Mouse (Mus musculus): Measurements from ENCODE around the gene Guca1b. TPM values are rescaled to one million over a fixed set of nuclear protein-coding genes. Genes with fewer than 3 reads are reported as not detected.
"Not testable (repeated sequence)": the region's sequence is repeated elsewhere in the genome, so short reads cannot be mapped to it uniquely, and the experiment has no call there.

Gene Guca1b
- polyA plus RNA-seq, 1 experiment from 2014 or later: 0.30 TPM

- H3K4me1 ChIP-seq (ENCODE audit: control insufficient read depth, insufficient read depth, low read length): no peaks in the 10 kb centered on the region; the same call in none of the 2 replicates
- H3K27me3 ChIP-seq (ENCODE audit: control insufficient read depth, insufficient read depth, low read length): 0 out of 2 replicates have a peak, but pooled peaks cover 11% of the 10 kb centered on the region
- no peak for DNase-seq
- H3K9me3 ChIP-seq (ENCODE audit: control insufficient read depth, low read length): no peaks in the 10 kb centered on the region
- H3K4me3 ChIP-seq (replicated peaks; ENCODE audit: low read depth, low read length): no peak overlapping the region
- H3K36me3 ChIP-seq (ENCODE audit: control insufficient read depth, insufficient read depth, low read length): no peaks in the 10 kb centered on the region
- WGBS: 87% methylated on average over 8 of the region's 8 CpGs
- no peak overlapping the region for H3K4me2 ChIP-seq (ENCODE audit: low read length)
- H3K9ac ChIP-seq (replicated peaks; ENCODE audit: low read length): no peak overlapping the region
- ATAC-seq (ENCODE audit: low FRiP score, low TSS enrichment): no peak
- no peak overlapping the region for H3K27ac ChIP-seq (replicated peaks; ENCODE audit: low read depth, low read length)
These were observed 13.9 kb downstream of the Guca1b start for GRCm38 (mm10) chr17:47399091-47399490.

- no peak within 1 kb of the TSS for H3K4me3 ChIP-seq (replicated peaks; ENCODE audit: low read depth, low read length)
- ATAC-seq (ENCODE audit: low FRiP score, low TSS enrichment): no peak
These were observed 15.3 kb downstream of the Guca1b start, which contains the start of gene Guca1a for GRCm38 (mm10) chr17:47400451-47400850. Gene Guca1a, minus strand, starts transcription at chr17:47400584.

GRCm38 (mm10) chr17:47407717-47408557 is 22.7 kb downstream of the Guca1b start:
- H3K27me3 ChIP-seq (ENCODE audit: control insufficient read depth, insufficient read depth, low read length): peaks cover 29% of the 10 kb centered on the region
- no peak overlapping the region for H3K4me3 ChIP-seq (replicated peaks; ENCODE audit: low read depth, low read length)
- WGBS: 70% methylated on average over 10 of the region's 10 CpGs
- H3K27ac ChIP-seq (replicated peaks; ENCODE audit: low read depth, low read length): no peak overlapping the region
- DNase-seq (no peak), ATAC-seq (ENCODE audit: low FRiP score, low TSS enrichment) (no peak)
- H3K4me2 ChIP-seq (ENCODE audit: low read length): no peak overlapping the region
- no peak overlapping the region for H3K9ac ChIP-seq (replicated peaks; ENCODE audit: low read length)
- no peaks in the 10 kb centered on the region for H3K9me3 ChIP-seq (ENCODE audit: control insufficient read depth, low read length)
- no peaks in the 10 kb centered on the region for H3K36me3 ChIP-seq (ENCODE audit: control insufficient read depth, insufficient read depth, low read length)
- no peaks in the 10 kb centered on the region for H3K4me1 ChIP-seq (ENCODE audit: control insufficient read depth, insufficient read depth, low read length)

More at GRCm38 (mm10) chr17:47400451-47400850, 15.3 kb downstream of the Guca1b start, which contains the start of gene Guca1a:
- no peaks in the 10 kb centered on the region for H3K36me3 ChIP-seq (ENCODE audit: control insufficient read depth, insufficient read depth, low read length)
- no peak within 1 kb of the TSS for H3K9ac ChIP-seq (replicated peaks; ENCODE audit: low read length)
- H3K27me3 ChIP-seq (ENCODE audit: control insufficient read depth, insufficient read depth, low read length): 0 out of 2 replicates have a peak, but pooled peaks cover 3% of the 10 kb centered on the region
- 4% methylated on average over 10 of the region's 10 CpGs for WGBS
- no peaks in the 10 kb centered on the region for H3K9me3 ChIP-seq (ENCODE audit: control insufficient read depth, low read length)
- no peak within 1 kb of the TSS for H3K27ac ChIP-seq (replicated peaks; ENCODE audit: low read depth, low read length)
- no peak within 1 kb of the TSS for H3K4me2 ChIP-seq (ENCODE audit: low read length)
- no peak for DNase-seq
- H3K4me1 ChIP-seq (ENCODE audit: control insufficient read depth, insufficient read depth, low read length): no peaks in the 10 kb centered on the region; the same call in 1 of the 2 replicates

GRCm38 (mm10) chr17:47408558-47408898 is 23.3 kb downstream of the Guca1b start:
- no peaks in the 10 kb centered on the region for H3K9me3 ChIP-seq (ENCODE audit: control insufficient read depth, low read length)
- H3K4me3 ChIP-seq (replicated peaks; ENCODE audit: low read depth, low read length): no peak overlapping the region
- no peak overlapping the region for H3K4me2 ChIP-seq (ENCODE audit: low read length)
- H3K27me3 ChIP-seq (ENCODE audit: control insufficient read depth, insufficient read depth, low read length): peaks cover 29% of the 10 kb centered on the region
- 21% methylated on average over 8 of the region's 8 CpGs for WGBS
- no peaks in the 10 kb centered on the region for H3K4me1 ChIP-seq (ENCODE audit: control insufficient read depth, insufficient read depth, low read length)
- ATAC-seq (ENCODE audit: low FRiP score, low TSS enrichment) (no peak), DNase-seq (peak; percentile 78)
- H3K9ac ChIP-seq (replicated peaks; ENCODE audit: low read length): no peak overlapping the region
- no peak overlapping the region for H3K27ac ChIP-seq (replicated peaks; ENCODE audit: low read depth, low read length)
- no peaks in the 10 kb centered on the region for H3K36me3 ChIP-seq (ENCODE audit: control insufficient read depth, insufficient read depth, low read length)

- not testable (repeated sequence) for ATAC-seq (ENCODE audit: low FRiP score, low TSS enrichment); H3K4me1 ChIP-seq (ENCODE audit: control insufficient read depth, insufficient read depth, low read length); H3K9ac ChIP-seq (replicated peaks; ENCODE audit: low read length); H3K27ac ChIP-seq (replicated peaks; ENCODE audit: low read depth, low read length); H3K9me3 ChIP-seq (ENCODE audit: control insufficient read depth, low read length); H3K36me3 ChIP-seq (ENCODE audit: control insufficient read depth, insufficient read depth, low read length)
- DNase-seq: peak; percentile 45
- 3% methylated on average over 74 of the region's 74 CpGs for WGBS
- Histone ChIP-seq H3K4me2 (ENCODE audit: low read length) (peak overlapping the region; percentile 55), H3K27me3 (ENCODE audit: control insufficient read depth, insufficient read depth, low read length) (peaks cover 29% of the 10 kb centered on the region), H3K4me3 (replicated peaks; ENCODE audit: low read depth, low read length) (peak overlapping the region; percentile 32)
These were observed 25.0 kb downstream of the Guca1b start for GRCm38 (mm10) chr17:47409897-47410861.

GRCm38 (mm10) chr17:47420195-47420594 is 35.0 kb downstream of the Guca1b start:
- WGBS: 81% methylated on average over 2 of the region's 2 CpGs
- Histone ChIP-seq H3K4me2 (ENCODE audit: low read length) (no peak overlapping the region), H3K9ac (replicated peaks; ENCODE audit: low read length) (no peak overlapping the region), H3K9me3 (ENCODE audit: control insufficient read depth, low read length) (no peaks in the 10 kb centered on the region), H3K27me3 (ENCODE audit: control insufficient read depth, insufficient read depth, low read length) (no peaks in the 10 kb centered on the region), H3K4me1 (ENCODE audit: control insufficient read depth, insufficient read depth, low read length) (no peaks in the 10 kb centered on the region), H3K27ac (replicated peaks; ENCODE audit: low read depth, low read length) (no peak overlapping the region), H3K4me3 (replicated peaks; ENCODE audit: low read depth, low read length) (no peak overlapping the region), H3K36me3 (ENCODE audit: control insufficient read depth, insufficient read depth, low read length) (no peaks in the 10 kb centered on the region)
- ATAC-seq (ENCODE audit: low FRiP score, low TSS enrichment) (no peak), DNase-seq (no peak)

GRCm38 (mm10) chr17:47421566-47421965 is 36.4 kb downstream of the Guca1b start:
- Histone ChIP-seq H3K4me3 (replicated peaks; ENCODE audit: low read depth, low read length) (no peak overlapping the region), H3K36me3 (ENCODE audit: control insufficient read depth, insufficient read depth, low read length) (no peaks in the 10 kb centered on the region), H3K9me3 (ENCODE audit: control insufficient read depth, low read length) (no peaks in the 10 kb centered on the region), H3K4me2 (ENCODE audit: low read length) (no peak overlapping the region), H3K4me1 (ENCODE audit: control insufficient read depth, insufficient read depth, low read length) (no peaks in the 10 kb centered on the region), H3K27ac (replicated peaks; ENCODE audit: low read depth, low read length) (no peak overlapping the region), H3K9ac (replicated peaks; ENCODE audit: low read length) (no peak overlapping the region), H3K27me3 (ENCODE audit: control insufficient read depth, insufficient read depth, low read length) (no peaks in the 10 kb centered on the region)
- no peak for DNase-seq
- WGBS: 87% methylated on average over 3 of the region's 3 CpGs
- no peak for ATAC-seq (ENCODE audit: low FRiP score, low TSS enrichment)

- H3K36me3 ChIP-seq (ENCODE audit: control insufficient read depth, insufficient read depth, low read length); DNase-seq; H3K27ac ChIP-seq (replicated peaks; ENCODE audit: low read depth, low read length); ATAC-seq (ENCODE audit: low FRiP score, low TSS enrichment); H3K9me3 ChIP-seq (ENCODE audit: control insufficient read depth, low read length); H3K27me3 ChIP-seq (ENCODE audit: control insufficient read depth, insufficient read depth, low read length); H3K4me2 ChIP-seq (ENCODE audit: low read length); H3K9ac ChIP-seq (replicated peaks; ENCODE audit: low read length); H3K4me1 ChIP-seq (ENCODE audit: control insufficient read depth, insufficient read depth, low read length); H3K4me3 ChIP-seq (replicated peaks; ENCODE audit: low read depth, low read length): not testable (repeated sequence)
- WGBS: 85% methylated on average over 1 of the region's 1 CpGs
These were observed 37.4 kb downstream of the Guca1b start for GRCm38 (mm10) chr17:47422616-47423015.
